Mouse (Mus musculus): Measurements from ENCODE around the gene Vcpkmt.
A peak's percentile ranks its signal among the peaks of the same experiment; 100 is the strongest.

Vcpkmt gene

DNA sequence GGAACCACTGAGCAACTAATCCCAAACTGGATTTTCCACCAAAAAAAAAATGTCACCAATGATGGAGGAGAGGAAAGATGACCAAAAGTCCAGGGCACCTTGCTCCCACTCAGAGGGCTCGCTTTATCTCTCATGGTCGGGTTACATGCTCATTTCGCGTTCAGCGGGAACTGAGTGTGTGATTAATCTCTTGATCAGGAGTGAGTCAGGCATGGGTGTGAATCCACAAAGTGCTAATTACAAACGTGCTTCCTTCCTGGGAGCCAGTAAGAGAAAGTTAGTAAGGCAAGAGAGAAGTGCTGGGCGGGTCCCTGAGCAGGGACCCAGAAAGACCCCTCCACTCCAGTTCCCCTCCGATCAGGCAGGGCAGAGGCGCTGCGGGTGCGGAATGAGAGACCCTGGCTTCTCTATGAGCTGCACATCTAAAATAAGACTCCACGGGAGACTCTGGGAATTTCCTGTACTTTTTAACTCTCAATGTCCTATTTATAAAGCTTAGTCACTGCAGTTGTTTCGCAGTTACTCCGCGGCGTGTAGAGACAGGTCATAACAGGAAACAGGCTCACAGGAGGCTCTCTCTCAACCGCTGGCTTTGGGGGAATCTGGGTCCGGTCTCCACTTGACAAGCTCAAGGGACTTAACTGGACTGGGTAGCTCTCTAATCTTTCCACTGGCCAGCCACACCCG, 45.0 kb downstream of the Vcpkmt start:
- DNase-seq = peak; percentile 68

DNA sequence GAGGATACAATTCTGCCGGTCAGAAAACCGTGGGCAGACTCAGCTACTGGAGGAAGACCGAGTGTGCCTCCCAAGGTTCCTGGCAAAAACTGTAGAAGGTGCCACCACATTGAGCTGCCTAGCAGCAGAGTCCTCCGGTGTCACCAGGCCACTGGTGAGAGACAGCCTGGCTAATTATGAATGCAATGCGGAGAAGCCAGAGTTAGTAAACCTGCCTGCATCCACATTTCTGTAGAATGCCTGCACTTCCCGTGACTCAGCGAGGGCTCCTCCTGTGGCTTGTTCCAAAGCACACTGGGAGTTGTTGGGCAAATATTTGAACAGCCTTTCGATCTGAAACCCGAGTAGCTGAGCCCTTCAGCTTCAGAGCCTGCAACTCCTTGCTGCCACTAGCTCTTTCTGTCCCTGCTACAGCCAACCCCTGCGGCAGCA, 45.6 kb downstream of the Vcpkmt start:
- DNase-seq = no peak

DNA sequence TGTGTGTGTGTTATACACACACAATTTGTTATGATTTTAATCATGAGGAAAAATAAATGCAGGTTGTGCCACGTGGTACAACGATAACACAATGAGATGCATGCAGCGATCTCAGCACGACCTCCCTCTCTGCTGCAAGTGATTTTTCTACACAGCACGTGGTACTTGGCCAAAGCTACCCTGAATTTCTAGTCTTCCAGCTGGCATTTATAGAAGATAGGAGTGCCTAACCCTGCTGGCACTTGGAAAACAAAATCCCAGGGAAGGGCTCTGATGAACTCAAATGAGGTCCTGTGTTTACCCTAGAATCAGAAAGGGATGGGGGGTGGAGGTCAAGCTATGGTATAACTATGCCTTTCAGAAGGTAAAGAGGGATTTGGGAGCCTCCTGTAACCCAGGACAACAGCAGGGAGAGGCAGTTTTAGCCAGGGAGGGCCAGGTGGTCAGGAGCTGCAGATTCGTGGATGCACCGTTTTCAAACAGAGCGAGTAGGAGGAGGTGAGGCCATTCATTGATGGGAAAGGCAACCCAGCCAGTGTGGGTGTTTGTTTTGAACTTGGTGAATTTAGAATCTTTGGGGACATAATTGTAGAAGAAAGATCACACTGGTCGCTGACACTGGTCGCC, 46.1 kb downstream of the Vcpkmt start:
- no peak for DNase-seq

DNA sequence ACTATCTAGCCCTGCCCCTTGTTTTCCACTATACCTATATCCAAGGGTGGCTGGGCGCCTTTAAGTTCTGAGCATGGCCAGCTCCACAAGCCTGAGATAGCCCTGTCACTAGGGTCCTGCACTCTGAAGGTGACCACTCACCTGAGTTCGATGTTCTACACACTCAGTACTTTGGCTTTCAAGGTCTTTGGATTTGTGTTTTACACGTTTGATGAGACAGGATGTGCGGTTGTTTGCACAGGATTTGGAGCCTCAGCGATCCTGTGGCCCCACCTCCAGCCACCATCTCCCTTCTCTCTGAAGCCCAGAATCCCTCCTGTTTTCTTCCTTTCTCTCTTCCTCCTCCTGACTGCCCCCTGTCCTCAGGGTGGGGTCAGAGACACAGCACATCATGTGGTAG, 49.6 kb downstream of the Vcpkmt start:
- DNase-seq = no peak

DNA sequence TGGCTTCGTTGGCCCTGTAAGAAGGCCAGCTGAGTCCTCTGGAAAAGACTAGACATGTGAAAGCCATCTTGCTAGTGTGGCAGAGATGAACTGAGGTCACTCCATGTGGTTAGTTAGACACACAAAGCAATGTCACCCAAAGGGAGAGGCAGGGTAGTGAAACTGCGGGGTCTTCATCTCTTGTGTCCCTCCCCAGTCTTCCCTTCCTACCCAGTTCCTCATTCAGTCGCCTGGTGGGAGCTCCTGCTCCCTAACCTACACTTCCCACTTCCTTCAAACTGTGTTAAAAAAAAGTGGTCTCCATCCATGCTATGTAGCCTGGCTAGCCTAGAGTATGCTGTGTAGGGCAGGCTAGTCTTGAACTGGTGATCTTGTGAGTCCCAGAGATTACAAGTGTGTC, 50.3 kb downstream of the Vcpkmt start:
- DNase-seq = no peak

DNA sequence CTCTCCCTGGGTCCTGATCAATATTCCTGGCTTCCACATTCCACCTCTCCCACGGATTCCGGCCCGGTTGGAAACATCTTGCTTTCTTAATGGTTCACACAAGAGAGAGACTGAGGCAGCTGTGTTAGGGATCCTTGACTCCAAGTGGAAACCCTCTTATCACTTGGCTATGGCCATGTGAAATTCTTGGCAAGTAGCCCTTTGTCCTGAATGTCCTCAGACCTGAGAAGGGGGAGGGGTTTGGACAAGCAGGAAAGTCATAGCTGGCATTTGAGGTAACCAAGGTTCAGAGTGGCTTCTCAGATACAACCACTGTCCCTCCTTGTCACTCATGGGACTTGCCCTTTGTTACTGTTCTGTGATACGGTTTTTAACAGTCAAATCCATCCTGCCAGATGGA, 50.7 kb downstream of the Vcpkmt start:
- DNase-seq = no peak

DNA sequence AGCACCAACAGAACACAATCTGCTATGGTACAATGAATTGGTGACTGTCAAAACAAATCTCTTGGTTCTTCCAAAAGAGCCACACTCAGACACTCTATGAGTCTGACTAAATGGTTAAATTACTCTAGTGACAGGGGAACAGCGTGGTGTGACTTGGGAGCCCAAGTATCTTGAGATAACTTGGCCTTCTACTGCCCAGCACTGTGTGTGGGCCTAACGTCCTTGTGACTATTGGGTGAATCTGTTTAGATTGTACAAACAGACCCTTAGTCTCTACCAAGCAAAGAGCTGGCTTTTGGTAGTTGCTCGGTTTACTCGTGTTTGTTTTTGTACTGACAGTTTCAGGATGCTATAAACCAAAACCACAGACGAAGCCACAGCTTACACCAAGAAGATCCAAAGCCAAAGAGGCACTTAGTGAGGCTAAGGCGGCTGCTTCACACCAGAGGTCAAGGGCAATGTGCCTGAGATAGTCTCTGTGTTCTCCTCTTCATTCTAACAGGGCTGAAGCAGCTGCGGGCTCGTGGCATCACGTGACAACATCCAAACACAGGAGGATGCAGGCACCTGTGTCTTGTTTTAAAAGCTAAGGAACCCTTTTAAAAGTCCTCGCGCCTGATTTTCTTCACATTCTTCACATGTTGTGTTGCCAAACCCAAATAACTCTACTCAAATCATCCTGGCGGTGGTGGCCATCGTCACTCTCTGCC, 53.0 kb downstream of the Vcpkmt start:
- DNase-seq = peak; percentile 65

DNA sequence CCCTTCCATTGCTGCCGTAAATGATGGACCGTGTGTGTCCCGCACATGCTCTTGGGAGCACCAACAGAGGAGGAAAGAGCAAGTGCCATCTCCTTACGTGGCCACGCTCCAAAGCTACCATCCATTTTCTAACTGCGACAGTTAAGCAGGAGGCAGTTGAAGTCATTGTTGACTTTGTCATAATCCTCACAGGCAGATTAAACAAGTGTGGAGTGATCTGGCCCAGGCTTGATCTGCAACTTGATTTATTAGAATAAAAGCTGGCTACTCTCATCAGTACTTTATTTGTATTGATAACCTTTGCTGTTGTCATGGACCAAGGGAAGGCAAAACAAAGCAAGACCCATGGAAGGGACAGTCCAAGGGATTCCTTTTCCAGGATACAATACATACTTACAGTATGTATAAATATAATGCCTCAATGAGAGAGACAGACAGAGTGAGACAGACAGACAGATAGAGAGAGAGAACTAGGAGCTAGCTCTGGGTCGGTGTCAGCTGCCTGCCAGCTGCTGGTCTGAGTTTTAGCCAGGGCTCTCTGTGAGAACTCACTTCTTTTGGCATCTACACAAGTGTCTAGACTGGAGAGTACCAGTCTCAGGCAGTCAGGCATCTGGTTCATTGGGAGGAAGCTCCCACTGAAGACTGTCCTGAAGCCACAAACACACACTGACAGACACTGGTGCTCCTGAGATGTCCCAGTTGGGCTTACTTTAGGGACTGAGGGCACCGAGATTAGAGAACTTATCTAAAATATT, 54.4 kb downstream of the Vcpkmt start:
- no peak for DNase-seq
